Mouse (Mus musculus) cerebellum, adult 11-12 months (tissue): Measurements from ENCODE around the gene Trp53.
"Not testable (repeated sequence)": the region's sequence is repeated elsewhere in the genome, so short reads cannot be mapped to it uniquely, and the experiment has no call there.

Experiments
- DNase-seq: peaks from one replicate; pipeline ENCODE4 v3.0.0; 2022

Trp53 gene

GRCm38 (mm10) chr11:69603516-69603915 is 23.4 kb downstream of the Trp53 start:
- no peak for DNase-seq

- DNase-seq = no peak
Observed at GRCm38 (mm10) chr11:69604347-69604746, 24.2 kb downstream of the Trp53 start.

- DNase-seq = peak; percentile 91
Observed at GRCm38 (mm10) chr11:69604795-69605664, 24.9 kb downstream of the Trp53 start.

GRCm38 (mm10) chr11:69605726-69606490 is 25.7 kb downstream of the Trp53 start, which contains the start of gene Atp1b2:
TSS of gene Atp1b2 (minus strand) at chr11:69605942.
- DNase-seq = peak; percentile 94

GRCm38 (mm10) chr11:69606491-69606795 is 26.3 kb downstream of the Trp53 start:
- DNase-seq = peak; percentile 67

GRCm38 (mm10) chr11:69606832-69607231 is 26.7 kb downstream of the Trp53 start:
- no peak for DNase-seq

GRCm38 (mm10) chr11:69608525-69608924 is 28.4 kb downstream of the Trp53 start:
- DNase-seq = no peak

GRCm38 (mm10) chr11:69609416-69609815 is 29.3 kb downstream of the Trp53 start:
- DNase-seq = no peak

- DNase-seq = peak; percentile 55
Observed at GRCm38 (mm10) chr11:69610899-69611298, 30.7 kb downstream of the Trp53 start.

- peak; percentile 79 for DNase-seq
Observed at GRCm38 (mm10) chr11:69613553-69614256, 33.5 kb downstream of the Trp53 start.

GRCm38 (mm10) chr11:69614257-69614588 is 34.1 kb downstream of the Trp53 start:
- DNase-seq = not testable (repeated sequence)

GRCm38 (mm10) chr11:69616781-69617180 is 36.6 kb downstream of the Trp53 start:
- no peak for DNase-seq

- no peak for DNase-seq
Observed at GRCm38 (mm10) chr11:69617805-69618204, 37.6 kb downstream of the Trp53 start, which contains the start of gene Shbg. TSS of gene Shbg (minus strand) at chr11:69617905.

- no peak for DNase-seq
Observed at GRCm38 (mm10) chr11:69620394-69621081, 40.4 kb downstream of the Trp53 start.

GRCm38 (mm10) chr11:69621571-69622268 is 41.6 kb downstream of the Trp53 start, which contains the start of gene Sat2:
TSS of gene Sat2 (plus strand) at chr11:69622024.
- DNase-seq = peak; percentile 66

GRCm38 (mm10) chr11:69622406-69622805 is 42.2 kb downstream of the Trp53 start:
- DNase-seq = peak; percentile 66

GRCm38 (mm10) chr11:69623006-69623405 is 42.8 kb downstream of the Trp53 start:
- DNase-seq = no peak

- not testable (repeated sequence) for DNase-seq
Observed at GRCm38 (mm10) chr11:69624339-69624738, 44.2 kb downstream of the Trp53 start.

GRCm38 (mm10) chr11:69628286-69628685 is 48.1 kb downstream of the Trp53 start:
- peak; percentile 81 for DNase-seq

GRCm38 (mm10) chr11:69629802-69630201 is 49.6 kb downstream of the Trp53 start:
- no peak for DNase-seq

- peak; percentile 100 for DNase-seq
Observed at GRCm38 (mm10) chr11:69632284-69633089, 52.3 kb downstream of the Trp53 start, which contains the start of gene Fxr2. TSS of gene Fxr2 (plus strand) at chr11:69632990.
